Mouse (Mus musculus) stomach, embryonic 15.5 days (tissue): Measurements from ENCODE around the gene Akap12. TPM values are rescaled to one million over a fixed set of nuclear protein-coding genes. Genes with fewer than 3 reads are reported as not detected.
A peak's percentile ranks its signal among the peaks of the same experiment; 100 is the strongest.

Experiments used
- ATAC-seq: fragments of 200-750 bp; cut with Nextera tagmentation; 2 replicates; pipeline ENCODE4 v1.8.0; 2017; ENCODE audit warnings: low read depth, moderate number of reproducible peaks, moderate TSS enrichment; ENCODE audit not compliant: insufficient read depth, low FRiP score
- H3K27ac ChIP-seq: fragments of 300-500 bp; sonication (generic); 2 replicates; pipeline ENCODE4 v1.5.1; 2015; ENCODE audit warnings: mild to moderate bottlenecking, inconsistent platforms
- H3K27me3 ChIP-seq: fragments of 300-500 bp; sonication (generic); replicated peaks from 2 replicates; pipeline ENCODE4 v1.6.1; 2015; ENCODE audit warnings: inconsistent platforms
- H3K36me3 ChIP-seq: fragments of 300-500 bp; sonication (generic); 2 replicates; pipeline ENCODE4 v1.6.1; 2015; ENCODE audit warnings: inconsistent platforms
- H3K4me1 ChIP-seq: fragments of 300-500 bp; sonication (generic); 2 replicates; pipeline ENCODE4 v1.6.1; 2015; ENCODE audit warnings: inconsistent platforms
- H3K4me2 ChIP-seq: fragments of 300-500 bp; sonication (generic); 2 replicates; pipeline ENCODE4 v1.6.1; 2015; ENCODE audit warnings: mild to moderate bottlenecking, inconsistent platforms
- H3K4me3 ChIP-seq: fragments of 300-500 bp; sonication (generic); replicated peaks from 2 replicates; pipeline ENCODE4 v1.5.1; 2015; ENCODE audit warnings: inconsistent platforms
- H3K9ac ChIP-seq: fragments of 300-500 bp; sonication (generic); 2 replicates; pipeline ENCODE4 v1.6.1; 2015; ENCODE audit warnings: inconsistent platforms
- H3K9me3 ChIP-seq: fragments of 300-500 bp; sonication (generic); 2 replicates; pipeline ENCODE4 v1.6.1; 2016; ENCODE audit warnings: inconsistent platforms
- WGBS: fragments of 180-500 bp; shearing (Covaris S2); methylation state at CpG from one replicate; pipeline ENCODE4 v1.1.7; 2015; 5-methylcytosine and 5-hydroxymethylcytosine counted together
- polyA plus RNA-seq: library from polyadenylated mRNA; unstranded; fragments of >200 nt; fragmentation: Nextera tagmentation; extraction: Ambion mirVana; gene quantifications from 2 replicates; pipeline ENCODE4 v1.2.1, GENCODE M21; 2015

Gene Akap12
- polyA plus RNA-seq, 1 experiment from 2014 or later: 59.6 TPM

GRCm38 (mm10) chr10:4388384-4388745, 122.2 kb downstream of the Akap12 start:
- no peaks in the 10 kb centered on the region for H3K27me3 ChIP-seq

GRCm38 (mm10) chr10:4389036-4389435, 122.9 kb downstream of the Akap12 start:
- peak overlapping the region; percentile 93 for H3K4me3 ChIP-seq
- ATAC-seq: no peak
- H3K27me3 ChIP-seq: no peaks in the 10 kb centered on the region
- peak overlapping the region; percentile 81 for H3K4me2 ChIP-seq
- no peak overlapping the region for H3K9ac ChIP-seq
- 9% methylated on average over 10 of the region's 10 CpGs for WGBS
- H3K36me3 ChIP-seq: no peaks in the 10 kb centered on the region
- H3K9me3 ChIP-seq: no peaks in the 10 kb centered on the region
- peaks cover 25% of the 10 kb centered on the region for H3K4me1 ChIP-seq
- H3K27ac ChIP-seq: no peak overlapping the region

More at GRCm38 (mm10) chr10:4388384-4388745, 122.2 kb downstream of the Akap12 start:
- Histone ChIP-seq H3K4me2 (peak overlapping the region; percentile 81), H3K9ac (peak overlapping the region; percentile 94), H3K4me3 (peak overlapping the region; percentile 93), H3K27ac (peak overlapping the region; percentile 100), H3K4me1 (peaks cover 25% of the 10 kb centered on the region), H3K9me3 (no peaks in the 10 kb centered on the region), H3K36me3 (no peaks in the 10 kb centered on the region)
- under 1% methylated on average over 19 of the region's 19 CpGs for WGBS
- no peak for ATAC-seq

GRCm38 (mm10) chr10:4389461-4390112, 123.4 kb downstream of the Akap12 start:
- H3K36me3 ChIP-seq: 0 out of 2 replicates have a peak, but pooled peaks cover 3% of the 10 kb centered on the region
- no peak for ATAC-seq
- no peaks in the 10 kb centered on the region for H3K9me3 ChIP-seq
- H3K27ac ChIP-seq: no peak overlapping the region
- H3K4me2 ChIP-seq: peak overlapping the region; percentile 81
- WGBS: 46% methylated on average over 5 of the region's 5 CpGs
- no peaks in the 10 kb centered on the region for H3K27me3 ChIP-seq
- peak overlapping the region; percentile 93 for H3K4me3 ChIP-seq
- peaks cover 25% of the 10 kb centered on the region for H3K4me1 ChIP-seq
- H3K9ac ChIP-seq: no peak overlapping the region

- no peak overlapping the region for H3K4me3 ChIP-seq
- no peak overlapping the region for H3K9ac ChIP-seq
- H3K9me3 ChIP-seq: no peaks in the 10 kb centered on the region
- 0 out of 2 replicates have a peak, but pooled peaks cover 4% of the 10 kb centered on the region for H3K36me3 ChIP-seq
- H3K4me2 ChIP-seq: no peak overlapping the region
- peaks cover 25% of the 10 kb centered on the region for H3K4me1 ChIP-seq
- WGBS: 45% methylated on average over 2 of the region's 2 CpGs
- ATAC-seq: no peak
- H3K27ac ChIP-seq: no peak overlapping the region
- H3K27me3 ChIP-seq: no peaks in the 10 kb centered on the region
These were observed 124.4 kb downstream of the Akap12 start for GRCm38 (mm10) chr10:4390550-4390949.

- 56% methylated on average over 5 of the region's 5 CpGs for WGBS
- ATAC-seq: no peak
- 0 out of 2 replicates have a peak, but pooled peaks cover 4% of the 10 kb centered on the region for H3K36me3 ChIP-seq
- no peak overlapping the region for H3K4me2 ChIP-seq
- H3K4me1 ChIP-seq: peaks cover 25% of the 10 kb centered on the region
- no peaks in the 10 kb centered on the region for H3K9me3 ChIP-seq
- H3K9ac ChIP-seq: no peak overlapping the region
- no peak overlapping the region for H3K27ac ChIP-seq
- no peak overlapping the region for H3K4me3 ChIP-seq
- no peaks in the 10 kb centered on the region for H3K27me3 ChIP-seq
These were observed 124.9 kb downstream of the Akap12 start for GRCm38 (mm10) chr10:4391076-4391475.

- no peaks in the 10 kb centered on the region for H3K9me3 ChIP-seq
These were observed 125.7 kb downstream of the Akap12 start for GRCm38 (mm10) chr10:4391851-4392250.

DNA sequence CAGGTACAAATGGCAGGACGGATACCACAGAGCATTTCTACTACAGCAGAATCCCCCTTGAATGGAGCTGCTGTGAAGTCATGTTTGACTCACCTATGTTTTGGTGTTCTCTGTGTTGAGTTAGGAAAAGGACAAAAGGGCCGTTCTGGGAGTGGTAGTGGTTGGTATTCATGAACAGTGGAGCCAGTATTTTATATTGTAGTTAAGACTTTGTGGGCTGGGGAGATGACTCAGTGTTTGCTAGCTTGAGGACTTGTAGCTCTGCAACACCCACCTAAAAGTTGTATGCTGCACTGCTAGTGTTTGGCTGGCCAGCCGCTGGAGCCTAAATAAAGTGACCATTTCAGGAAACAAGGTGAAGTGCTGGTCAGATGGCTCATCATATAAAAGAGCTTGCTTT, 129.1 kb downstream of the Akap12 start:
- Histone ChIP-seq H3K9ac (no peak overlapping the region), H3K9me3 (no peaks in the 10 kb centered on the region), H3K27me3 (no peaks in the 10 kb centered on the region), H3K4me1 (peaks cover 10% of the 10 kb centered on the region; the same call in 1 of the 2 replicates), H3K4me3 (no peak overlapping the region), H3K4me2 (no peak overlapping the region), H3K27ac (peak overlapping the region; percentile 44), H3K36me3 (0 out of 2 replicates have a peak, but pooled peaks cover 15% of the 10 kb centered on the region)
- WGBS: 86% methylated on average over 3 of the region's 3 CpGs
- ATAC-seq: no peak

More at GRCm38 (mm10) chr10:4391851-4392250, 125.7 kb downstream of the Akap12 start:
- Histone ChIP-seq H3K9ac (no peak overlapping the region), H3K27ac (no peak overlapping the region), H3K4me2 (no peak overlapping the region), H3K27me3 (no peaks in the 10 kb centered on the region), H3K4me3 (no peak overlapping the region), H3K4me1 (peaks cover 25% of the 10 kb centered on the region), H3K36me3 (0 out of 2 replicates have a peak, but pooled peaks cover 5% of the 10 kb centered on the region)
- WGBS: 42% methylated on average over 6 of the region's 6 CpGs
- no peak for ATAC-seq

DNA sequence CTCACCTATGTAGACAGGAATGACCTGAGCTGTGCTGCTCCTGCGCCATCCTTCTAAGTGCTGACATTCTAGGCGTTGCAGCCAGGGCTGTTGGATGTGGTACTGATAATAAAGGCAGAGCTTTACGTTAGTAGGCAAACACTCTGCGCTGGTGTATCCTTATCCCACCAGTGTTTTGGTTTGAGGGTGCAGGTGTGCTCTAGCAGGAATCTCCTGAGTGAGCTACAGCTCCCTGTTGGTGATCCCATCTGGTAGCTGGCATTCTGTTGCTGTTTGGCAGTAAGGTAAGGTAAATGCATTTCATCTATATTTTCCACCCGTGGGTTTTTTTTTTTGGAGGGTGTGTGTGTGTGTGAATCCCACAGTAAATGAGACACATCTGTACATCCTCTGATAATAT, 131.9 kb downstream of the Akap12 start:
- Histone ChIP-seq H3K27ac (no peak overlapping the region), H3K9ac (no peak overlapping the region), H3K36me3 (peaks cover 20% of the 10 kb centered on the region; the same call in 1 of the 2 replicates), H3K4me2 (no peak overlapping the region), H3K4me1 (no peaks in the 10 kb centered on the region), H3K27me3 (no peaks in the 10 kb centered on the region), H3K9me3 (no peaks in the 10 kb centered on the region), H3K4me3 (no peak overlapping the region)
- WGBS: 79% methylated on average over 5 of the region's 5 CpGs
- no peak for ATAC-seq

- Histone ChIP-seq H3K4me3 (no peak overlapping the region), H3K4me2 (no peak overlapping the region), H3K36me3 (peaks cover 21% of the 10 kb centered on the region), H3K4me1 (no peaks in the 10 kb centered on the region), H3K27me3 (no peaks in the 10 kb centered on the region), H3K27ac (no peak overlapping the region), H3K9ac (no peak overlapping the region), H3K9me3 (no peaks in the 10 kb centered on the region)
- ATAC-seq: peak; percentile 45
- 57% methylated on average over 5 of the region's 5 CpGs for WGBS
These were observed 138.8 kb downstream of the Akap12 start for GRCm38 (mm10) chr10:4404895-4405491.

- no peak overlapping the region for H3K4me2 ChIP-seq
- no peak for ATAC-seq
- H3K27ac ChIP-seq: no peak overlapping the region
- no peak overlapping the region for H3K4me3 ChIP-seq
- no peaks in the 10 kb centered on the region for H3K27me3 ChIP-seq
- WGBS: 78% methylated on average over 5 of the region's 5 CpGs
- no peak overlapping the region for H3K9ac ChIP-seq
- H3K9me3 ChIP-seq: no peaks in the 10 kb centered on the region
- peaks cover 21% of the 10 kb centered on the region for H3K36me3 ChIP-seq
- no peaks in the 10 kb centered on the region for H3K4me1 ChIP-seq
These were observed 139.3 kb downstream of the Akap12 start for GRCm38 (mm10) chr10:4405511-4405910.

DNA sequence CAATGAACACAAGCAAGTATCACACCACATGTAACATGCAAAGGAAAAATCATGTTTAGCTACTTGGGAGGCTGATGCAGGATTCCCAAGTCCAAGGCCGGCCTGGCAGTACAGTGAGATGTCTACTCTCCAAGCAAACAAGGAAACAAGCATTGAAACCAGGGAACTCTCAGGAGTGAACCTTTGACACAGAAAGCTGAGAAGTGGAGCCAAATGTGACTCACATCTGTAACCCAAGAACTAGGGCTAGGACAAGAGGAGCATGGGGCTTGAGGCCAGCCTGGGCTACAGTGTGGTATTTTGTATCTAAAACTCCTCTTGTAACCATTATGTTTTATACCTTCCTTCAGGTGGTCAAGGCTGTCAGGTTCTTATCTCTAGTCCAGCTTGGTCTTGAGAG, 141.0 kb downstream of the Akap12 start:
- H3K27me3 ChIP-seq: no peaks in the 10 kb centered on the region
- no peak overlapping the region for H3K4me2 ChIP-seq
- H3K4me3 ChIP-seq: no peak overlapping the region
- no peak overlapping the region for H3K9ac ChIP-seq
- peaks cover 28% of the 10 kb centered on the region for H3K36me3 ChIP-seq
- H3K27ac ChIP-seq: no peak overlapping the region
- WGBS: 94% methylated on average over 1 of the region's 1 CpGs
- H3K9me3 ChIP-seq: no peaks in the 10 kb centered on the region
- no peak for ATAC-seq
- no peaks in the 10 kb centered on the region for H3K4me1 ChIP-seq
